Mouse (Mus musculus) MEL (cell line): ENCODE results near the gene Fmnl2.

Experiments
- CTCF ChIP-seq, 3 experiments: IDR thresholded peaks in 2 of 3; conservative IDR thresholded peaks in 1 of 3; 2 replicates each; pipeline ENCODE4 v1.5.1; 2011 to 2012; ENCODE audit warnings: low read length in 3 of 3, low read depth in 2 of 3, mild to moderate bottlenecking in 2 of 3, improper control_type of control experiment in 1 of 3, inconsistent platforms in 1 of 3, mixed read lengths in 1 of 3, moderate library complexity in 1 of 3; ENCODE audit not compliant: control insufficient read depth in 1 of 3, insufficient read depth in 1 of 3, poor library complexity in 1 of 3, severe bottlenecking in 1 of 3
- ELF1 ChIP-seq: IDR thresholded peaks from 2 replicates; pipeline ENCODE4 v1.6.1; 2014; ENCODE audit warnings: low read depth, mild to moderate bottlenecking, inconsistent platforms, low read length, improper control_type of control experiment, moderate library complexity
- EP300 ChIP-seq, 2 experiments: IDR thresholded peaks; 2 replicates each; pipeline ENCODE4 v1.6.1; 2011; ENCODE audit warnings: improper control_type of control experiment in 2 of 2, low read length in 2 of 2, low read depth in 1 of 2, mild to moderate bottlenecking in 1 of 2
- POLR2A ChIP-seq, 2 experiments: IDR thresholded peaks; 2 replicates each; pipeline ENCODE4 v1.6.1; 2011 to 2012; ENCODE audit warnings: low read length in 2 of 2, mild to moderate bottlenecking in 2 of 2, control low read depth in 1 of 2, improper control_type of control experiment in 1 of 2, low read depth in 1 of 2, moderate library complexity in 1 of 2; ENCODE audit not compliant: control insufficient read depth in 1 of 2, insufficient read depth in 1 of 2, poor library complexity in 1 of 2
- POLR2AphosphoS5 ChIP-seq: IDR thresholded peaks from 2 replicates; pipeline ENCODE4 v1.6.1; 2012; ENCODE audit warnings: low read depth, borderline replicate concordance, mild to moderate bottlenecking, inconsistent platforms, low read length, moderate library complexity, mixed read lengths
- SIN3A ChIP-seq: IDR thresholded peaks from 2 replicates; pipeline ENCODE4 v1.6.1; 2012; ENCODE audit warnings: low read length, improper control_type of control experiment, inconsistent platforms
- TAL1 ChIP-seq: IDR thresholded peaks from 2 replicates; pipeline ENCODE4 v1.6.1; 2012; ENCODE audit warnings: mild to moderate bottlenecking, inconsistent platforms, low read length, moderate library complexity, mixed read lengths
- TCF12 ChIP-seq: IDR thresholded peaks from 2 replicates; pipeline ENCODE4 v1.6.1; 2014; ENCODE audit warnings: low read depth, mild to moderate bottlenecking, inconsistent platforms, low read length, improper control_type of control experiment, moderate library complexity
- USF2 ChIP-seq, 2 experiments: IDR thresholded peaks; 2 replicates each; pipeline ENCODE4 v1.6.1; 2011 to 2012; ENCODE audit warnings: improper control_type of control experiment in 2 of 2, low read length in 2 of 2, borderline replicate concordance in 1 of 2, inconsistent platforms in 1 of 2, low read depth in 1 of 2, mild to moderate bottlenecking in 1 of 2; ENCODE audit not compliant: insufficient read depth in 1 of 2
- ZMIZ1 ChIP-seq: IDR thresholded peaks from 2 replicates; pipeline ENCODE4 v1.6.1; 2012; ENCODE audit warnings: low read depth, mild to moderate bottlenecking, inconsistent platforms, low read length, improper control_type of control experiment, moderate library complexity

GRCm38 (mm10) chr2:52875801-52876200, 18.1 kb downstream of the Fmnl2 start:
- TF ChIP-seq CTCF (IDR thresholded peaks at IDR 0.05 in 2 of 3, conservative IDR thresholded peaks at IDR 0.05 in 1 of 3; ENCODE audit: control insufficient read depth in 1 of 3, insufficient read depth in 1 of 3, low read depth in 2 of 3, low read length in 3 of 3, poor library complexity in 1 of 3, severe bottlenecking in 1 of 3) (no peak), ELF1 (no peak), POLR2AphosphoS5 (no peak), EP300 (IDR thresholded peaks at IDR 0.05; ENCODE audit: low read depth in 1 of 2, low read length in 2 of 2) (no peak), POLR2A (IDR thresholded peaks at IDR 0.05; ENCODE audit: control insufficient read depth in 1 of 2, insufficient read depth in 1 of 2, low read depth in 1 of 2, low read length in 2 of 2, poor library complexity in 1 of 2) (no peak), TCF12 (no peak), ZMIZ1 (no peak), SIN3A (no peak), USF2 (IDR thresholded peaks at IDR 0.05; ENCODE audit: borderline replicate concordance in 1 of 2, insufficient read depth in 1 of 2, low read depth in 1 of 2, low read length in 2 of 2) (no peak), TAL1 (no peak)
